Mouse (Mus musculus): ENCODE measurements around the gene Alad.

Gene Alad

GRCm38 (mm10) chr4:62517538-62518415 is 1.9 kb downstream of the Alad start:
- no peak for DNase-seq (ENCODE audit: low spot score)

GRCm38 (mm10) chr4:62517046-62517445 is 2.7 kb downstream of the Alad start:
- DNase-seq (ENCODE audit: low spot score): no peak

- DNase-seq (ENCODE audit: low spot score): no peak
Observed at GRCm38 (mm10) chr4:62516579-62516978, 3.1 kb downstream of the Alad start.

- DNase-seq (ENCODE audit: low spot score): peak; percentile 52
Observed at GRCm38 (mm10) chr4:62516079-62516478, 3.6 kb downstream of the Alad start.

- no peak for DNase-seq (ENCODE audit: low spot score)
Observed at GRCm38 (mm10) chr4:62515490-62515889, 4.2 kb downstream of the Alad start.

GRCm38 (mm10) chr4:62514995-62515394 is 4.7 kb downstream of the Alad start:
- DNase-seq (ENCODE audit: low spot score): no peak

GRCm38 (mm10) chr4:62513998-62514506 is 5.7 kb downstream of the Alad start:
- DNase-seq (ENCODE audit: low spot score): no peak

GRCm38 (mm10) chr4:62509946-62510345 is 9.8 kb downstream of the Alad start:
- DNase-seq (ENCODE audit: low spot score): no peak

- DNase-seq (ENCODE audit: low spot score): no peak
Observed at GRCm38 (mm10) chr4:62508839-62509238, 10.9 kb downstream of the Alad start.

- DNase-seq (ENCODE audit: low spot score): peak; percentile 48
Observed at GRCm38 (mm10) chr4:62506798-62507197, 12.9 kb downstream of the Alad start.

GRCm38 (mm10) chr4:62505991-62506390 is 13.7 kb downstream of the Alad start:
- DNase-seq (ENCODE audit: low spot score): no peak

- DNase-seq (ENCODE audit: low spot score): no peak
Observed at GRCm38 (mm10) chr4:62503374-62503970, 16.2 kb downstream of the Alad start, which contains the start of gene Hdhd3. Gene Hdhd3 (minus strand): TSS chr4:62503467.

GRCm38 (mm10) chr4:62502969-62503368 is 16.7 kb downstream of the Alad start:
- no peak for DNase-seq (ENCODE audit: low spot score)

GRCm38 (mm10) chr4:62501964-62502732 is 17.6 kb downstream of the Alad start:
- peak; percentile 98 for DNase-seq (ENCODE audit: low spot score)

GRCm38 (mm10) chr4:62501534-62501933 is 18.2 kb downstream of the Alad start:
- DNase-seq (ENCODE audit: low spot score): no peak

GRCm38 (mm10) chr4:62500799-62501198 is 18.9 kb downstream of the Alad start:
- DNase-seq (ENCODE audit: low spot score): no peak

- no peak for DNase-seq (ENCODE audit: low spot score)
Observed at GRCm38 (mm10) chr4:62496815-62497214, 22.9 kb downstream of the Alad start.

GRCm38 (mm10) chr4:62495946-62496345 is 23.8 kb downstream of the Alad start:
- DNase-seq (ENCODE audit: low spot score): no peak

- DNase-seq (ENCODE audit: low spot score): no peak
Observed at GRCm38 (mm10) chr4:62494230-62494629, 25.5 kb downstream of the Alad start.

- DNase-seq (ENCODE audit: low spot score): no peak
Observed at GRCm38 (mm10) chr4:62492682-62493081, 27.0 kb downstream of the Alad start.

GRCm38 (mm10) chr4:62487914-62488313 is 31.8 kb downstream of the Alad start:
- no peak for DNase-seq (ENCODE audit: low spot score)

- DNase-seq (ENCODE audit: low spot score): no peak
Observed at GRCm38 (mm10) chr4:62487172-62487571, 32.5 kb downstream of the Alad start.

All from embryo, embryonic 10 days (tissue).